Mouse (Mus musculus) embryo, embryonic 9.5 days (tissue): ENCODE measurements around the gene Acaca.
A peak's percentile ranks its signal among the peaks of the same experiment; 100 is the strongest.

Source experiments
- DNase-seq: peaks from one replicate; pipeline ENCODE4 v3.0.0-alpha.2; 2017; ENCODE audit errors: extremely low spot score

Gene Acaca

GRCm38 (mm10) chr11:84146081-84146480 lies 16.6 kb downstream of the Acaca start:
- no peak for DNase-seq

DNA sequence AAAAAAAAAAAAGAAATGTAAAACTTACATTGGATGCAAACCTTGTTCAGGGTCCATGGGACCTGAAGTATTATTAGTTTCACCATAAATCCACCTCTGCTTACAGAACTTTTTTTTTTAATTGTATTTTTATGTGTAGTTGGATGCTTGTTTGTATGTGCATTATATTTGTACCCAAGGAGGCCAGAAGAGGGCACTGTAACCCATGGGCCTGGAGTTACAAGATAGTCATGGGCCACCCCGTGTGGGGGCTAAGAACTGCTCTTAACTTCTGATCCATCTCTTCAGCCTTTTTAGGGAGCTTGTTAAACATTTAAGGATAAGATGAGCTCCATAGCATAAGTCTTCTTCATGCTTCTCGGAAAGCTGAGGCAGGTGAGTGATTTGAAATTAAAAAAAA lies 21.4 kb downstream of the Acaca start:
- DNase-seq = no peak

GRCm38 (mm10) chr11:84156535-84157262 lies 27.2 kb downstream of the Acaca start:
- no peak for DNase-seq

- no peak for DNase-seq
Measured at GRCm38 (mm10) chr11:84164123-84164522, 34.7 kb downstream of the Acaca start.

DNA sequence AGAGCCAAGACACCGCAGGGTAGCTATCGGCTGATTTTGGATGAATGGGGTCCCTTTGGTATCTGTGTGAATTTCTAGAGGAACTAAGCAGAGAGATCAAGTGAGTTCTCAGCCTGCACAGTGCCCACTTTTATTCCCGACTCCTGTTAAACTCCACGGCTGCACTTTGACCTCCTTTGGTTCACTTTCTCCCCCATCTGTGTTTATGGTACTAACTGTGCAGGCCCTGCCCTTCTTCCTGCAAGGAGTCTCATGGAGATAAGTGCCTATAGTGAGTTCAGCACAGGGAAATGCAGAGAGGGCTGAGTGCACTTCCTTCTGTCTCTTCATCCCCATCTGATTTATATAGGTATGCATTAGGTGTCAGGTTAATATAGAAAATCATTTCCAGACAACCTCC lies 35.1 kb downstream of the Acaca start:
- DNase-seq = no peak

DNA sequence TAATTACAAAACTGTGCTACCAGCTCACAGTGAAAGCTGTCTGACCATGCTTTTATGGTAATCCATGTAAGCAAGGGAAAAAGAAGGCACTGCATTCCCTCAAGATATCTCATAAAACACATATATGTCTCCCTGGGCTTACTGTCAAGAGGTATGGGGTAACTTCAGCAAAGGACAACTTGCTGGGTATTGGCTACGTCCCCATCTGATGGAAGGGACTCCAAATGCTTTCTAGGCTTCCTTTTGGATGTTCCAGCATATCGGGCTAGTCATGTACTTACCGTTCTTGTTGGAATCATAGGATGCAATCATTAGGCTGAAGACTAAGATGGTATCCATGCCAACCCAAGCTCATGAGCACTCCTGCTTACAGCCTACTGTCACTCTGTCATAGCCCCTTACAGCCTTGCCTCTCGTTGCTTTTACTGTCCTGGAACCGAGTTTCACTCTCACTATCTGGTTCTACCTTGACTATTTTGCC lies 37.6 kb downstream of the Acaca start, which contains the start of gene Gm11437:
Gene Gm11437 (minus strand): TSS at position 431 of the 481 bp plus-strand sequence.
- DNase-seq = no peak

GRCm38 (mm10) chr11:84168701-84169288 lies 39.3 kb downstream of the Acaca start:
- no peak for DNase-seq

- no peak for DNase-seq
Measured at GRCm38 (mm10) chr11:84172539-84173435, 43.3 kb downstream of the Acaca start.

DNA sequence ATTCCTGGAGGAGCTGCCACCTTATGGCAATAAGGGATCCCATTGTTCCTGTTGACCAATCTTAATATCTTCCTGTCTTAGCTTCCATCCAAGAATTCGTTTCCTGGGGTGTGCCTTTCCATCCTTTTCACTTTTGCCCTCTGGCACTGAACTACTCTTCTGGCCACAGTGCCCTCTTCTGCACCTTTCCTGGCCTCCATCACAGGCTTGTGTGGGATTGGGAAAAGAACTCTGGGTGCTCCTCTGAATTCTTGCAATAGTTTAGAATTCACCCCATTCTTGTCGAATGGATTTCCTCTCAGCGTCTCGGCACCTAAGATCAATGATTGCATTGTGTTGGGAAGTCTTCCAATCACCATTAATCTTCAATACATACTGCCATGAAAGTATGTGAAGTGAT lies 49.1 kb downstream of the Acaca start:
- DNase-seq = no peak

- DNase-seq = peak; percentile 98
Measured at GRCm38 (mm10) chr11:84179226-84179953, 49.9 kb downstream of the Acaca start.

GRCm38 (mm10) chr11:84179954-84180598 lies 50.6 kb downstream of the Acaca start:
- peak; percentile 89 for DNase-seq

GRCm38 (mm10) chr11:84181286-84181685 lies 51.8 kb downstream of the Acaca start:
- DNase-seq = no peak

- DNase-seq = no peak
Measured at GRCm38 (mm10) chr11:84188530-84188929, 59.1 kb downstream of the Acaca start.

DNA sequence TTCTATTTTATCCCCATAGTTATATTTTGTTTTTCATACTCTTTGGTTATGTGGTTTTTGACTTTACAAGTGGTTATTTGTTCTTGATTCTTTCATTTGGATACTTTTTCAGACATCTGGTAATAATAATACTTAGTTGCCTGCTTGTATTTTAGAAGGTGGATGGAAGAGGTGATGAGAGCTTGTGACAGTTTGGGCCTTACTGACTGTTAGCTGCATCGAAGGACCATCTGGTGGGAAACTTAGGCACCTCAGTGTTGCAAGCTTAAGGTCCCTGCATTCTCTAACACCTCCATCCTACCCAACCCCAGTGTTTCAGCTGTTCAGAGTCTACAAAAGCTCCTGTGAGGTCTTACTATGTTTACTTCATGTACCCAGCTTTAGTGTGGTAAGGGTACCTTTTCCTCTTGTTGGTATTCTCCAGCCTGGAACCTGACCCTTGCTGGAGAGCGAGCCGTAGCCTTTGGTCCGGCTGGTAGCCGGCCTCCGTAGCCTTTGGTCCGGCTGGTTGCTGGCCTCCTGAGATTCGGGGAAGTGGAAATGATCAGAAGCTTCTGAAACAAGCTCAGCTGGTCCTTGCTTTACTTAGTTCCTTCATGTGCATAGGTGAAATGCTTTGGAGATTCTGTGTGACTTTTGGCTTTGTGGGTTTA lies 61.2 kb downstream of the Acaca start:
- no peak for DNase-seq

GRCm38 (mm10) chr11:84193249-84193648 lies 63.8 kb downstream of the Acaca start:
- no peak for DNase-seq

DNA sequence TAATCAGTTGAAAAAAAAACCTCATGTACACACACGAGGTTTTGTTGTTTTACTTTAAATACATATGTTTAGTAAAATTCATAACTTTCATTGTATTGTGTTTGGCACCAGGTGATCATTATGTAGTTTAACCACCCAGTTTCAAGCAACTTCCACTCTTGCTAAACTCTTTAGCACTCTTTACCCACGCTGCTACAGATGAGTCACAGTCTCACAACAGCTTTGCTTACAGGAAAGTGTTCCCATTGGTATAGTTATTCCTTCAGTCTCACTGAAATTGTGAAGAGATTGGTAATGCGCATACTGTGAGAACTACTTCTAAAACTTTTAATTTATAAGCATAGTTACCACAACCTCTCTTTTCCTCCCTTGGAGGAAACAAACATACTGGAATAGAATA lies 65.3 kb downstream of the Acaca start:
- no peak for DNase-seq

DNA sequence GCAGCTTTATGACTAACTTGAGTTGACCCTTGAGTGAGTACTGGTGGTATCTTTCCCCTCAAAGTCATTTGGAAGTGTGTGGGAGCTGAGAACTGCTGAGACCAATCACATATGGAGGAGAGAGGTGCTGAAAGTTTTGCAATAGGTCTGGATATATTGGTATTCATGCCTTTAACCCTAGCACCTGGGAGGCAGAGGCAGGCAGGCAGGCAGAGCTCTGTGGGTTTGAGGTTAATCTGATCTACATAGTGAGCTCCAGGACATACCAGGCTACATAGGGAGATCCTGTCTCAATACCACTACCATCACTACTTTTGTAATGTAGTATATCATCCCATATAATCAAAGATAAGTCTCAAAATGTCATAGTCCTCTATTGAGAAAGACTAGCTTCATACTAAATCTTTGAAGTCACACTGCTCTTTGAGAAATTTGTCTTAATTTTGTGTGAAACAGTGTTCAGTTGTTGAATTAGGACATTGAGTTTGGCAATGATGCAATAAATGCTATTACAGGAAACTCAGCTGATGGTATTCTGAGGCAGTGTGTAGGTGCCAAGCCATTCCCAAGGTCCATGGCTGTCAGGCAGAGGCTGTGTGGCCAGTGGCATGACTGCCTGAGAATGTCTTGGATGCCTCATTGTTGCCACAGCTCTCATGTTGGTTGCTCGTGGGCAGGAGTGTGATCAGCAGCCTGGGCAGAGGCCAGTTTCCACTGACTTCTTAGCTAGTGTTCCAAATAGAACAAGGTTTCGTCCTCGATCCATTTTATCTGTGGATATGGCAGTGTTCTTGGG lies 68.3 kb downstream of the Acaca start:
- no peak for DNase-seq

DNA sequence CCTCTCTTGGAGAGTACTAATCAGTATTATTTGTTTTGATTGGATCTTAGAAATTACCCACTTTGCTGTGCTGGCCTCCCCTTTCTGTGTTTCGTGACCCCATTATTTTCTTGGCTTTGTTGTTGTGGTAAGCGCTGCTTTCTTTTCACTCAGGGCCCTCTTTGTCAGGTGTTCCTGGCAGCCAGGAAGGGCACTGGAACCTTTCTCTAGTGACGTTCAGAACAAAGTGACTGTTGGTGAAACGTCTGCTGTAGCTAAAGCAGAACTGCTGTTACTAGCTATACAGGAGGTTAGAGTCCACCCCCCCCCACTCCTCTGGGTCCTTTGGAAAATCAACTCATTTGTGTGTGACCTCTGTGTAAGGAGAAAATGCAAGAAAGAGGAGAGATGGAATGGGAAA lies 76.3 kb downstream of the Acaca start:
- no peak for DNase-seq

DNA sequence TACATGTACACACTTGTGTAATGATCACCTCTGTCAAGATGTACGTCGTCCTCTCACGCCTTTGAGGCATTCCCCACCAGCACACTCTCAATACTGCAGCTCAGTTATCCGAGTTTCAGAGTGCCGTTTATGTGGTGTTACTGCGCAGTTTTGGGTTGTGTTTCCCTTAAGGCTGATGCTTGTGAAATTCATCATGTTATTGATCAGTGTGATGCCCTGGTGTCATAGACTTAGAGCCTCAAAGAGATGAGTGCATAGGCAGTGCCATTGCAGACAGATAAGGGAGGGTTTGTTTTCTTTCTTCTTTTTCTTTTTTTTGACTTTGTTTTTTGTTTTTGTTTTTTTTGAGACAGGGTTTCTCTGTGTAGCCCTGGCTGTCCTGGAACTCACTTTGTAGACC lies 81.4 kb downstream of the Acaca start:
- DNase-seq = no peak

DNA sequence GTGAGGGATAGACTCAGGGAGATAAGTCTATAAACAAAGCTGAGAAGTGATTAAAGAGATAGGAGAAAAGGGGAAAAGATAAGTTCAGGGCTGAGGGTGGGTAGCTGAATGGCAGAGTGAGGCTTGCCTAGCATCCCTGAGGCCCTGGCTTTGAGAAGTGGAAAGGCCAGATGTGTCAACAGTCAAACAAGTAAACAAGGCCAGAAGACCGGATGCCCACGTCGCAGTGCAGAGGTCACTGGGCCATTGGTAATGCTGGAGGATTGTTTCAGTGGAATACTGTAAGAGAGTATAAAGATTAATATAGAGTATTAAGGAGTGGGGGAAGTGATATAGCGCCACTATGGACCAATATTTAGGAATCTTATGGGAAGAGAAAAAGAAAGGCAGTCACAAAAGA lies 89.5 kb downstream of the Acaca start:
- no peak for DNase-seq
